Mouse (Mus musculus) heart, postnatal 0 days (tissue): Measurements from ENCODE around the gene Ccdc9.
"Not testable (repeated sequence)": the region's sequence is repeated elsewhere in the genome, so short reads cannot be mapped to it uniquely, and the experiment has no call there.

Source experiments
- CTCF ChIP-seq: IDR thresholded peaks from 2 replicates; pipeline ENCODE4 v1.5.1; 2016; ENCODE audit warnings: antibody characterized with exemption, control low read depth, low read depth
- EP300 ChIP-seq: IDR thresholded peaks from 2 replicates; pipeline ENCODE4 v1.6.1; 2016; ENCODE audit warnings: antibody characterized with exemption, low read depth

DNA sequence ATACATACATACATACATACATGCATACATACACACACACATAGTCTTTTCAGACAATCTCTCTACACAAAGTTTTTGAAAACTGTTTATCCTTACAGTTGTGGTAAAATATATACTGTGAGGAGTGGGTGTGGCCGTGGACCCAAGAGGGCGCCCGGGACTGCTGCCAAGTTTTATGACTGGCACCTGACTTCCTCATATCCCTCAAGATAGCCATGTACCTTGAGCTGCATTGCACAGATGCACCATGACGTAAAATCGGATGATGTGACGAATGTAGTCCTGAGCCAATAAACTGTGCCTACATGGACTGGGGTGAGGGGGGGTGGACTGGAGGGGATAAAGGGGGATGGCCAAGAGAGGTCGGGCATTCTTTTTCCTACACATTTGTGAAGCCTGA, 20.0 kb downstream of the Ccdc9 start:
- not testable (repeated sequence) for TF ChIP-seq EP300, CTCF
